Mouse (Mus musculus): ENCODE data around the gene Galnt14. TPM values are rescaled to one million over a fixed set of nuclear protein-coding genes. Genes with fewer than 3 reads are reported as not detected.

The Galnt14 gene
- not detected in 2 replicates for total RNA-seq (2015; ENCODE audit: low replicate concordance)
- total RNA-seq (2017; ENCODE audit: low replicate concordance) = not detected in 2 replicates

- no peak for ATAC-seq (replicated peaks; ENCODE audit: low FRiP score, poor library complexity, severe bottlenecking)
Measured at GRCm38 (mm10) chr17:73710042-73710911, at the start of gene Galnt14. Gene Galnt14, minus strand, starts transcription at chr17:73710453.

GRCm38 (mm10) chr17:73743681-73744311 lies 33.5 kb upstream of the Galnt14 start:
- ATAC-seq (replicated peaks; ENCODE audit: low FRiP score, poor library complexity, severe bottlenecking) = no peak

GRCm38 (mm10) chr17:73723885-73724682 lies 13.8 kb upstream of the Galnt14 start:
- ATAC-seq (replicated peaks; ENCODE audit: low FRiP score, poor library complexity, severe bottlenecking) = no peak

- ATAC-seq (replicated peaks; ENCODE audit: low FRiP score, poor library complexity, severe bottlenecking) = no peak
Measured at GRCm38 (mm10) chr17:73719021-73719748, 8.9 kb upstream of the Galnt14 start.

- ATAC-seq (replicated peaks; ENCODE audit: low FRiP score, poor library complexity, severe bottlenecking) = no peak
Measured at GRCm38 (mm10) chr17:73716684-73717083, 6.4 kb upstream of the Galnt14 start.

- no peak for ATAC-seq (replicated peaks; ENCODE audit: low FRiP score, poor library complexity, severe bottlenecking)
Measured at GRCm38 (mm10) chr17:73714440-73715221, 4.4 kb upstream of the Galnt14 start.

GRCm38 (mm10) chr17:73713347-73713746 lies 3.1 kb upstream of the Galnt14 start:
- no peak for ATAC-seq (replicated peaks; ENCODE audit: low FRiP score, poor library complexity, severe bottlenecking)

- no peak for ATAC-seq (replicated peaks; ENCODE audit: low FRiP score, poor library complexity, severe bottlenecking)
Measured at GRCm38 (mm10) chr17:73711919-73712318, 1.7 kb upstream of the Galnt14 start.

- no peak for ATAC-seq (replicated peaks; ENCODE audit: low FRiP score, poor library complexity, severe bottlenecking)
Measured at GRCm38 (mm10) chr17:73709131-73710041, 867 bp downstream of the Galnt14 start.

- ATAC-seq (replicated peaks; ENCODE audit: low FRiP score, poor library complexity, severe bottlenecking) = no peak
Measured at GRCm38 (mm10) chr17:73708451-73708850, 1.8 kb downstream of the Galnt14 start.

- ATAC-seq (replicated peaks; ENCODE audit: low FRiP score, poor library complexity, severe bottlenecking) = no peak
Measured at GRCm38 (mm10) chr17:73703571-73703970, 6.7 kb downstream of the Galnt14 start.

GRCm38 (mm10) chr17:73701016-73701415 lies 9.2 kb downstream of the Galnt14 start:
- ATAC-seq (replicated peaks; ENCODE audit: low FRiP score, poor library complexity, severe bottlenecking) = no peak

GRCm38 (mm10) chr17:73699881-73700280 lies 10.4 kb downstream of the Galnt14 start:
- ATAC-seq (replicated peaks; ENCODE audit: low FRiP score, poor library complexity, severe bottlenecking) = no peak

- ATAC-seq (replicated peaks; ENCODE audit: low FRiP score, poor library complexity, severe bottlenecking) = no peak
Measured at GRCm38 (mm10) chr17:73694206-73694952, 15.9 kb downstream of the Galnt14 start.

- ATAC-seq (replicated peaks; ENCODE audit: low FRiP score, poor library complexity, severe bottlenecking) = no peak
Measured at GRCm38 (mm10) chr17:73688261-73688660, 22.0 kb downstream of the Galnt14 start.

GRCm38 (mm10) chr17:73686292-73686691 lies 24.0 kb downstream of the Galnt14 start:
- no peak for ATAC-seq (replicated peaks; ENCODE audit: low FRiP score, poor library complexity, severe bottlenecking)

GRCm38 (mm10) chr17:73684746-73685145 lies 25.5 kb downstream of the Galnt14 start:
- ATAC-seq (replicated peaks; ENCODE audit: low FRiP score, poor library complexity, severe bottlenecking) = no peak

Measured in erythroblast, adult 5-6 weeks (primary cell).